In genomic region chr8:9461111-9461510, GRCm38 (mm10) we compare ENCODE assay signal across 30 mouse cellular contexts.
DNase-seq lines count a peak whose midpoint lies in the region; ATAC-seq and TF ChIP-seq lines count a peak whose summit lies in the region.
"Had no signal": no experiment of that assay in that cellular context is flagged by ENCODE, and none has a peak within 500 bp of the region (broad histone marks: within the 10 kb centered on the region; RNA-seq: fewer than 3 reads in every experiment).

No protein-coding gene starts in this region.

- no peak overlapping the region for H3K4me3 ChIP-seq in layer of hippocampus, adult 2 months
- H3K4me3 ChIP-seq in cerebellum, adult 2 months (replicated peaks; ENCODE audit: insufficient read depth, low read depth, low read length), result no peak overlapping the region
- H3K4me3 ChIP-seq: embryonic facial prominence, embryonic 13.5 days; heart, embryonic 13.5 days; hindbrain, embryonic 10.5 days; hindbrain, embryonic 15.5 days; myocyte; neural tube, embryonic 12.5 days had no signal

- H3K4me1 ChIP-seq in cerebellum, adult 2 months (ENCODE audit: control insufficient read depth, insufficient read depth, low read length), result peaks cover 6% of the 10 kb centered on the region; the same call in 1 of the 2 replicates
- H3K4me1 ChIP-seq: embryonic facial prominence, embryonic 13.5 days; heart, embryonic 13.5 days; hindbrain, embryonic 10.5 days; neural tube, embryonic 12.5 days had no signal

- DNase-seq in layer of hippocampus, adult 2 months (ENCODE audit: low spot score in 2 of 2), result no peak
- no peak for DNase-seq in layer of hippocampus, adult 8-10 months (ENCODE audit: low spot score in 2 of 2)
- DNase-seq in cerebellum, adult 2 months, result peak; percentile 27 to 51
- DNase-seq in cerebellum, postnatal 14 days, result peak; percentile 39 to 55
- no peak for DNase-seq in right cerebral cortex, postnatal 10 days (ENCODE audit: low spot score in 2 of 2)
- no peak for DNase-seq in lung, postnatal 4 days
- DNase-seq: adrenal gland, postnatal 25 days; embryo, embryonic 11 days; gastrocnemius, postnatal 10 days; heart, postnatal 14 days; kidney, adult 8-10 months; liver; lung, postnatal 14 days; right cerebral cortex, adult 18-20 months; right cerebral cortex, postnatal 4 days; thymus, adult 2 months; thymus, postnatal 36 days had no signal

- no peaks in the 10 kb centered on the region for H3K27me3 ChIP-seq in cerebellum, adult 2 months (ENCODE audit: control insufficient read depth, insufficient read depth, low read length)
- H3K27me3 ChIP-seq: embryonic facial prominence, embryonic 13.5 days; heart, embryonic 13.5 days; hindbrain, embryonic 15.5 days; neural tube, embryonic 12.5 days had no signal

- ATAC-seq in erythroid progenitor cell, adult 5-6 weeks (replicated peaks; ENCODE audit: low FRiP score, poor library complexity, severe bottlenecking), result no peak
- ATAC-seq: CD4-positive, CD25-positive, alpha-beta regulatory T cell, adult 4 months; forebrain, embryonic 16.5 days; inflammation-experienced regulatory T-cells, adult 6 months; midbrain, embryonic 16.5 days had no signal

- TF ChIP-seq POLR2A in cerebellum, adult 2 months (IDR thresholded peaks at IDR 0.05; ENCODE audit: borderline replicate concordance, insufficient read depth, low read length), result no peak

- no peak overlapping the region for H3K27ac ChIP-seq in layer of hippocampus, adult 2 months
- 0 out of 2 replicates have a peak overlapping the region, but pooled peaks have one; percentile 5 for H3K27ac ChIP-seq in cerebellum, adult 2 months (ENCODE audit: insufficient read depth, low read length)
- H3K27ac ChIP-seq: embryonic facial prominence, embryonic 13.5 days; heart, embryonic 13.5 days; hindbrain, embryonic 10.5 days; hindbrain, embryonic 15.5 days; kidney, postnatal 0 days; liver, embryonic 14.5 days; neural tube, embryonic 12.5 days had no signal

- peak; percentile 23; the same call in 1 of the 2 replicates for TF ChIP-seq CTCF in layer of hippocampus, adult 2 months (conservative IDR thresholded peaks at IDR 0.05)
- no peak for TF ChIP-seq CTCF in cerebellum, adult 2 months (IDR thresholded peaks at IDR 0.05; ENCODE audit: borderline replicate concordance, insufficient read depth, low read depth, low read length)

- 13% methylated on average over 4 of the region's 4 CpGs for WGBS in cerebellum, adult 2 months

Comparison
In these comparisons a context has a peak if more than half of its experiments do, and no peak if none do; other contexts are left out.
1. DNase-seq: peak in cerebellum, adult 2 months (2 of 2) and cerebellum, postnatal 14 days (2 of 2); none in layer of hippocampus, adult 2 months (0 of 2), layer of hippocampus, adult 8-10 months (0 of 2), right cerebral cortex, postnatal 10 days (0 of 2) and lung, postnatal 4 days (0 of 2).